Mouse (Mus musculus) fibroblast of lung, adult 2 months (primary cell): ENCODE measurements around the gene Sh2d3c.

Experiments used
- DNase-seq: peaks from one replicate; pipeline ENCODE4 v3.0.0-alpha.2; 2011; ENCODE audit warnings: low read depth

The Sh2d3c gene

GRCm38 (mm10) chr2:32720681-32721229, at the start of gene Sh2d3c:
Gene Sh2d3c, plus strand, starts transcription at chr2:32721055.
- DNase-seq = peak; percentile 39

GRCm38 (mm10) chr2:32671147-32671546, 49.7 kb upstream of the Sh2d3c start:
- no peak for DNase-seq

GRCm38 (mm10) chr2:32671907-32672595, 48.8 kb upstream of the Sh2d3c start:
- DNase-seq = no peak

GRCm38 (mm10) chr2:32673176-32673917, 47.5 kb upstream of the Sh2d3c start:
- DNase-seq = no peak

GRCm38 (mm10) chr2:32676821-32677220, 44.0 kb upstream of the Sh2d3c start:
- no peak for DNase-seq

GRCm38 (mm10) chr2:32677683-32678082, 43.2 kb upstream of the Sh2d3c start:
- DNase-seq = no peak

GRCm38 (mm10) chr2:32680051-32680451, 40.8 kb upstream of the Sh2d3c start:
- peak; percentile 94 for DNase-seq

GRCm38 (mm10) chr2:32680961-32681650, 39.7 kb upstream of the Sh2d3c start:
- DNase-seq = no peak

GRCm38 (mm10) chr2:32681754-32682153, 39.1 kb upstream of the Sh2d3c start:
- DNase-seq = no peak

- no peak for DNase-seq
These were observed 38.0 kb upstream of the Sh2d3c start for GRCm38 (mm10) chr2:32682721-32683417.

GRCm38 (mm10) chr2:32683701-32684100, 37.2 kb upstream of the Sh2d3c start:
- no peak for DNase-seq

GRCm38 (mm10) chr2:32684681-32685428, 36.0 kb upstream of the Sh2d3c start:
- DNase-seq = no peak

- DNase-seq = peak; percentile 44
These were observed 35.0 kb upstream of the Sh2d3c start for GRCm38 (mm10) chr2:32685807-32686206.

GRCm38 (mm10) chr2:32686640-32687039, 34.2 kb upstream of the Sh2d3c start:
- DNase-seq = no peak

GRCm38 (mm10) chr2:32687562-32687961, 33.3 kb upstream of the Sh2d3c start:
- DNase-seq = no peak

- peak; percentile 77 for DNase-seq
These were observed 31.4 kb upstream of the Sh2d3c start for GRCm38 (mm10) chr2:32689420-32689819.

GRCm38 (mm10) chr2:32691041-32691440, 29.8 kb upstream of the Sh2d3c start:
- no peak for DNase-seq

- DNase-seq = no peak
These were observed 28.4 kb upstream of the Sh2d3c start for GRCm38 (mm10) chr2:32692496-32692895.

- DNase-seq = no peak
These were observed 27.6 kb upstream of the Sh2d3c start for GRCm38 (mm10) chr2:32693282-32693681.

- peak; percentile 87 for DNase-seq
These were observed 26.9 kb upstream of the Sh2d3c start for GRCm38 (mm10) chr2:32693823-32694411.

GRCm38 (mm10) chr2:32694691-32695090, 26.2 kb upstream of the Sh2d3c start:
- no peak for DNase-seq
